Mouse (Mus musculus) thymus, adult 2 months (tissue): ENCODE data around the gene Ift27.

Experiments
- CTCF ChIP-seq: fragments of 200-500 bp; IDR thresholded peaks from 2 replicates; pipeline ENCODE4 v1.5.1; 2012; ENCODE audit warnings: mild to moderate bottlenecking, control low read depth, low read length, moderate library complexity, borderline replicate concordance; ENCODE audit not compliant: control insufficient read depth, poor library complexity, insufficient read depth; ENCODE audit errors: extremely low read depth
- POLR2A ChIP-seq: fragments of 200-500 bp; IDR thresholded peaks from 2 replicates; pipeline ENCODE4 v1.6.1; 2012; ENCODE audit warnings: mild to moderate bottlenecking, low read length, control low read depth, moderate library complexity; ENCODE audit not compliant: control insufficient read depth, poor library complexity, insufficient read depth; ENCODE audit errors: extremely low read depth

DNA sequence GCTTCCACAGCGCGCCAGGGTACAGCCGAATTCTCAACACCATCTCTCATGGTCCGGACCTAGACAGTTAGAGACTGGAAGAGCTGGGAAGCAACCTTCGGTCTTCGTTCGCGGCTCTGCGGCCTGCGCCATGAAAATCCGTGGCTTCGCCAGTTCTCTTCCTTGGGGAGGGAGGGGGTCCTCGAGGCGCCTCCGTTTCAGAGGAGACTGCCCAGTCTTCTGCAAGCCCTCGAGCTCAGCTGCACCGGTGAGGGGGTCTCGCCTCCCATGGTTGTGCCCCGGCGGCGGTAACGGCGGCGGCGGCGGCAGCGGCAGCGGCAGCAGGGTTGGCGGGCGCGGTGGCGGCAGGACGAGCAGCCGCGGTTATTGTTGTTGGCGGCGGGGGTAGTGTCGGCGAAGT, 54.7 kb downstream of the Ift27 start:
- TF ChIP-seq CTCF: no peak
- no peak for TF ChIP-seq POLR2A
